Mouse (Mus musculus) megakaryocyte progenitor cell, adult 5-6 weeks (primary cell): ENCODE data around the gene Gsk3a. TPM values are rescaled to one million over a fixed set of nuclear protein-coding genes. Genes with fewer than 3 reads are reported as not detected.

ENCODE experiments used
- ATAC-seq: replicated peaks from 2 replicates; pipeline ENCODE4 v1.8.0; 2016; ENCODE audit warnings: mild to moderate bottlenecking, moderate TSS enrichment, inconsistent platforms; ENCODE audit not compliant: poor library complexity
- total RNA-seq, 2 experiments: library from RNA; stranded (forward) in 1 of 2; stranded (reverse) in 1 of 2; fragments of 157-497, 149-512 nt in 1 of 2; fragments of 200-1000 nt in 1 of 2; gene quantifications; 2 replicates each; pipeline versions ENCODE4 v1.2.3 to v1.2.4; 2015 to 2017

Gene Gsk3a
- total RNA-seq, 2 experiments from 2014 or later = 60.3 to 84.9 TPM

- peak; percentile 85 for ATAC-seq
Measured at GRCm38 (mm10) chr7:25250141-25250972, 12.7 kb upstream of the Gsk3a start, which contains the start of gene Erf. Erf (minus strand) TSS chr7:25250761.

GRCm38 (mm10) chr7:25249314-25250140 is 11.9 kb upstream of the Gsk3a start:
- ATAC-seq = peak; percentile 30

GRCm38 (mm10) chr7:25248846-25249313 is 11.2 kb upstream of the Gsk3a start:
- ATAC-seq = no peak

GRCm38 (mm10) chr7:25248018-25248647 is 10.5 kb upstream of the Gsk3a start:
- 0 out of 2 replicates have a peak, but pooled peaks have one; percentile 18 for ATAC-seq

GRCm38 (mm10) chr7:25247498-25247897 is 9.8 kb upstream of the Gsk3a start:
- ATAC-seq = no peak

GRCm38 (mm10) chr7:25246759-25247137 is 9.1 kb upstream of the Gsk3a start:
- ATAC-seq = no peak

- no peak for ATAC-seq
Measured at GRCm38 (mm10) chr7:25246079-25246758, 8.6 kb upstream of the Gsk3a start.

- ATAC-seq = no peak
Measured at GRCm38 (mm10) chr7:25244562-25245369, 7.1 kb upstream of the Gsk3a start.

GRCm38 (mm10) chr7:25243361-25243760 is 5.7 kb upstream of the Gsk3a start:
- ATAC-seq = no peak

GRCm38 (mm10) chr7:25241062-25241461 is 3.4 kb upstream of the Gsk3a start:
- ATAC-seq = no peak

- no peak for ATAC-seq
Measured at GRCm38 (mm10) chr7:25240631-25241030, 3.0 kb upstream of the Gsk3a start.

GRCm38 (mm10) chr7:25238829-25239623 is 1.4 kb upstream of the Gsk3a start:
- ATAC-seq = peak; percentile 69

- ATAC-seq = peak; percentile 74
Measured at GRCm38 (mm10) chr7:25238015-25238706, 510 bp upstream of the Gsk3a start.

- no peak for ATAC-seq
Measured at GRCm38 (mm10) chr7:25235526-25235925, 2.1 kb downstream of the Gsk3a start.

GRCm38 (mm10) chr7:25233061-25233460 is 4.6 kb downstream of the Gsk3a start:
- ATAC-seq = no peak

- ATAC-seq = peak; percentile 24; the same call in 1 of the 2 replicates
Measured at GRCm38 (mm10) chr7:25232101-25232648, 5.5 kb downstream of the Gsk3a start.

- ATAC-seq = no peak
Measured at GRCm38 (mm10) chr7:25230690-25231285, 6.9 kb downstream of the Gsk3a start.
